Mouse (Mus musculus) bone marrow, adult 2 months (tissue): ENCODE data around the gene Ppp2r5d. TPM values are rescaled to one million over a fixed set of nuclear protein-coding genes. Genes with fewer than 3 reads are reported as not detected.
A peak's percentile ranks its signal among the peaks of the same experiment; 100 is the strongest.

Source experiments
- H3K27ac ChIP-seq: fragments of 200-500 bp; 2 replicates; pipeline ENCODE4 v1.5.1; 2012; ENCODE audit warnings: low read depth, mild to moderate bottlenecking, control low read depth, inconsistent platforms, low read length; ENCODE audit not compliant: control insufficient read depth, poor library complexity, insufficient read depth
- H3K4me1 ChIP-seq: fragments of 200-500 bp; 2 replicates; pipeline ENCODE4 v1.6.1; 2011; ENCODE audit warnings: low read length; ENCODE audit not compliant: control insufficient read depth, insufficient read depth
- H3K4me3 ChIP-seq: fragments of 200-500 bp; replicated peaks from 2 replicates; pipeline ENCODE3; 2011; ENCODE audit warnings: mild to moderate bottlenecking, low read depth, low read length, control low read depth; ENCODE audit not compliant: control insufficient read depth
- CTCF ChIP-seq: fragments of 200-500 bp; IDR thresholded peaks from 2 replicates; pipeline ENCODE4 v1.5.1; 2011; ENCODE audit warnings: low read length, control low read depth; ENCODE audit not compliant: control insufficient read depth, insufficient read depth
- POLR2A ChIP-seq: fragments of 200-500 bp; IDR thresholded peaks from 2 replicates; pipeline ENCODE4 v1.6.1; 2011; ENCODE audit warnings: low read depth, mild to moderate bottlenecking, control low read depth, low read length, borderline replicate concordance; ENCODE audit not compliant: control insufficient read depth
- WGBS: fragments of 180-500 bp; shearing (Covaris S2); methylation state at CpG from one replicate; pipeline ENCODE4 v1.1.7; 2018; 5-methylcytosine and 5-hydroxymethylcytosine counted together
- polyA plus RNA-seq: library from polyadenylated mRNA; stranded (reverse); fragments of >200 nt; gene quantifications from 2 replicates; pipeline ENCODE4 v1.2.4, GENCODE M21; 2011; ENCODE audit warnings: low replicate concordance; ENCODE audit not compliant: missing spikeins, insufficient read depth, insufficient read length

Gene Ppp2r5d
- 23.7 and 47.1 TPM in 2 replicates for polyA plus RNA-seq

DNA sequence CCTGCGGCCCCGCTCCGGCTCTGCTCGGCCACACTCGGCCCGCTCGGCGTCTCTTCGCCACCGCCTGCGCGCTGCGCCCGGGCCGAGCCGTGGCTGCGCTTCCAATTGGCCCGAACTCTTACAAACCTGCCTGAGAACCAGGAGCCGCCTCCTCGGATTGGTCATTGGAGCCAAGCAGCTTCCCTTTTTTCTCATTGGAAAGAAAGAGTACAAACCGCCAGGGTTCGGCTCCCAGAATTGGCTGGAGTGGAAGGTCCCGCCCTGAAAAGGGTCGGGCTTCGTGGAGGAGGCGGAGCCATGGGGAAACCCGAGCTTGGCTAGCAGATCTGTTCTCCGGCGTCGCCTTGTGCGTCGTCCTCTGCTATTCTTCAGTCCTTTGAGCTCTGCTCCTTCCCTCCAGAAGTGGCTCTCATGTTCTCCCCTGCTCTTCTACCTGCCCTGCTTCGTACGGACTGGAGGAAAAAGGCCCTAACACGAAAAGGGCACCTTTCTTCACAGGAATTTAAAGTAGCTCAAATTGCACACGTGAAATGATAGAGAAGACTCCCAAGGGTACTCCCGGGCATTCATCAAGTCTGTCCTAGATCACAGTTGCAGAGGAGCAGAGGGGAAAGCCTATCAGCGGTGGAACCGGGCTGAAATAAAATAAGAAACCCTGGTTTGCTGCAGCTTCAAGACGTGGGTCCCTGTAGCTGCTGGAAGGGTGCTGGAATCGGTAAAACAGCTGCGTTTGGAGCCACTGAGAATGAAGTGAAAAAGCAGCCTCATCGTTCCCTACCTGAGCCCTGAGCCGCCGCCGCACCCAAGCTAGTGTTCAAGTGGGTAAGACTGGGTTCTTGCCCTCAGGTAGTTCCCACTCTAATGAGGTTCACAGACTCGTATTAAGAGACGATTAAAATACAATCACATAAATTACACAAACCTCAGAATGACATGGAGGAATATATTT lies at the start of gene Ppp2r5d:
Gene Ppp2r5d (minus strand): TSS at position 225 of the 949 bp plus-strand sequence.
- under 1% methylated on average over 48 of the region's 48 CpGs for WGBS
- peaks cover 4% of the 10 kb centered on the region for H3K4me1 ChIP-seq

DNA sequence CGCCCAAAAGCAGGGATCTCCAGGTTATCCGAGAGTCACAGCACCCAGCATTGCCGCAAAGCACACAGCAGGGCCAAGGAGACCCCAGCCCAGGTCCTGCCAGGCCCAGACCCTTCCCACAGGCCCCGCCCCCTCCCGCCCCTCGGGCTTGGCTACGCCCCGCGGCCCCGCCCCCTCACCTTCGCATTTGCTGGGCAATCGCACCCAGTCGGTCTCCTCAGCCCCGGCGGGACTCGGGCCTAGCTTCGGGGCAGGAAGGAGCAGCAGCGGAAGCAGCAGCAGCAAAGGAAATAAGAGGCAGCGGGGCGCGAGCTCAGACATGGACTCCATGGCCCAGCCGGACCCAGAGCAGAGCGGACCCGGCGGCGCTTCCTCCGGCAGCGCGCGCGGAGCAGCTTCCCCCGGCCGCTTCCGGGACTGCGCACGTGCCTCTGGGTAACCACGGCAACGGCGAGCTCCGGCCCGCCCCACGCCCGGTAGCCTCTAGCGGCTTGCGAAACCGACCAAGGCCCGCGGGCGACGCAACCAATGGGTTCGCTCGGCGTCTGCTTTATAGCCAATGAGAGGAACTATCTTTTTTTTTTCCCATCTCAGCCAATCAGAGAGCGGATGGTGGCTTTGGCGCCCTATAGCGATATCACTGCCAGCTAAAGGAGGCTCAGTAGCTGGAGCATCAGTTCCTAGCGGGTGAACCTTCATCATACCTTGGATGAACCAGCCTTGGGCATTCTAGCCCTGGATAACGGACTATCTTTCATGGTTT lies 47.1 kb upstream of the Ppp2r5d start, which contains the start of gene Cnpy3:
Gene Cnpy3 (minus strand): TSS at position 421 of the 763 bp plus-strand sequence.
- under 1% methylated on average over 58 of the region's 58 CpGs for WGBS
- Histone ChIP-seq H3K27ac (peak within 1 kb of the TSS; percentile 89), H3K4me3 (peak within 1 kb of the TSS; percentile 91), H3K4me1 (no peaks in the 10 kb centered on the region; the same call in 1 of the 2 replicates)
- TF ChIP-seq POLR2A (peak; percentile 80; the same call in 1 of the 2 replicates), CTCF (0 out of 2 replicates have a peak, but pooled peaks have one; percentile 2)

More for the DNA sequence above, at the start of gene Ppp2r5d:
- Histone ChIP-seq H3K27ac (peak within 1 kb of the TSS; percentile 81), H3K4me3 (peak within 1 kb of the TSS; percentile 77)
- no peak for TF ChIP-seq CTCF
- peak; percentile 73 for TF ChIP-seq POLR2A

DNA sequence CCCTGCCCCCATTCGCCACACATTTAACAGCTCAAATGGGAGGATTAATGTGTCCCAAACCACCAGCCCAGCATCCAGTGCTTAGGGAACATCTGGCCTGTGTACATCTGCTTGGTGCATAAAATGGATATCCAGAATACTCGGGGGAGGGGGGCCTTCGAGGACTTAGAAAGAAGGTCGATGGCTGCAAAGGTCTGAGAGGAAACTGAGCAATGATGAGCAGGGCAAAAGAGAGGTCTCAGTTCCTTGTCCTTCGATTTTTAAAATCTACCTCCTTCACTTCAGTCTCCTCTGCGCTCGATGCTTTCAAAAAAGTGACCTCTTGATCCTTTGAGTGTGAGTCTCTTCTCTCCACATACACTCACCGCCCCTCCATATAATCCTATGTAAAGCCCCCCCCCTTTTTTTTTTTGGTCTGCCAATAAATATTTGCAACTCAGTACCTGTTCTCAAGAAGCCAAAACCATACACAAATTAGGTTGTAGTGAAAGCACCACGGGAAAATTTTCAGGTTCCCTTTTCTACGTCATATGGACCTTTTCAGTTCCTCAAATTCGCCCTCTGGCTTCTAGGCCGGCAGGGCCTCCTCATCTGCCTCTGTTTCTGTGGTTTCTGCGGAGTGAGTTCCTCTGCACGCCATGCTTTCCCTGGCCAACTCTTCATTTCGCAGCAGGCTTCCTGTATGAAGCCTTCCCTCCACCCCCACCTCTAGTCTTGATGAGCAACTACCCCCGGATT lies 46.3 kb upstream of the Ppp2r5d start:
- Histone ChIP-seq H3K4me1 (no peaks in the 10 kb centered on the region; the same call in 1 of the 2 replicates), H3K4me3 (peak overlapping the region; percentile 91), H3K27ac (peak overlapping the region; percentile 89)
- 2% methylated on average over 16 of the region's 16 CpGs for WGBS
- no peak for TF ChIP-seq POLR2A
- no peak for TF ChIP-seq CTCF

DNA sequence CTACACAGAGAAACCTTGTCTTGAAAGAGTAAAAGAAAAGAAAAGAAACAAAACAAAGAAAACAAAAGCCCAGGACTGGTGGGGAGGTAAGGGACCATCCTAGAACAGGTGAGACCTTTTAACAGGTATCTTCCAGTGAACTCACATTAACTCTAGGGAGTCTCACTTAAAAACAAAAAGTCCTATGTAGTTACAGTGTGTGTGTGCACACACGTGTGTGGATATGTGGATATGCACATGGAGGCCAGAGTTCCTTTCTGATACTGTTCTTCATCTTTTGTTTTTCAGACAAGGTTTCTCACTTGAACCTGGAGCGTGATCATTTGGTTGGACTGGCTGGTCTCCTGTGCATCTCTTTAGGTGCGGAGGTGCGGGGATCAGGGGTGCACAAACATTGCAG lies 45.7 kb upstream of the Ppp2r5d start:
- no peak for TF ChIP-seq POLR2A
- TF ChIP-seq CTCF, result no peak
- Histone ChIP-seq H3K27ac (peak overlapping the region; percentile 89), H3K4me3 (peak overlapping the region; percentile 70), H3K4me1 (no peaks in the 10 kb centered on the region; the same call in 1 of the 2 replicates)
- WGBS, result 51% methylated on average over 4 of the region's 4 CpGs

DNA sequence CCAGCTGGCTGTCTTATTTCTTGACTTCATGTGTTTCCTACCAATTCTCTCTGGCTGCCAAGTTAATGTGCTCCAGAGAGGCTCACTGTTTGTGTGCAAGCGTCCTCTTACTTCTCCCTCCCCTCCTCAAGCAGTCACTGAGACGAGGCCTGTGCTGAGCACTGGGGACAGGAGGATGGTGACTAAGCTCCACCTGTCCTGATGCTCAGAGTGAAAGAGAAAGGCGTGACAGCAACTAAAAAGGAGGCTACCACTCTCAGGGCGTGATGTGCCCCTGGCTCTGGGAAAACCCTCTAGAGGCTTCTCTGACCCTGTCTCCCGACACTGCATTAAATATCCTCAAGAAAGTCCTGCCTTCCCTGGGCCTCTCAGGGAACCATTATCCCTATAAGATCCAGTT lies 44.4 kb upstream of the Ppp2r5d start:
- WGBS, result 72% methylated on average over 5 of the region's 5 CpGs
- no peak overlapping the region for H3K4me3 ChIP-seq
- TF ChIP-seq CTCF (no peak), POLR2A (no peak)
- no peaks in the 10 kb centered on the region; the same call in 1 of the 2 replicates for H3K4me1 ChIP-seq
- no peak overlapping the region for H3K27ac ChIP-seq

DNA sequence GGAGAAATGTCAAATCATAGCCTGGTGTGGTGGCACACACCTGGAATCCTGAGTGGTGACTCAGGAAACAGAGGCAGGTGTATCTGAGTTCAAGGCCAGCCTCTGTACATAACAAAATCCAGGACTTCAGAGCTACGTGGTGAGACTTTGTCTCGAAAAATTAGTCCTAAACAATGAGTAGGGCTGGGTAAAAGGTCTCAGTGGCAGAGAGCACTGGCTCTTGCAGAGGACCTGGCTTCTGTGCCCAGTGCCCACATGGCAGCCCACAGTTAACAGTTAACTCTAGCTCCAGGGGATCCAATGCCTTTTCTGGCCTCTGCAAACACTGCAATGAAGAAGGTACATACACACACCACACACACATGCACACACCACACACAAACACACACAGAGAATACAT lies 42.9 kb upstream of the Ppp2r5d start:
- H3K27ac ChIP-seq, result no peak overlapping the region
- H3K4me1 ChIP-seq, result no peaks in the 10 kb centered on the region; the same call in 1 of the 2 replicates
- WGBS, result 91% methylated on average over 2 of the region's 2 CpGs
- H3K4me3 ChIP-seq, result no peak overlapping the region
- TF ChIP-seq CTCF (no peak), POLR2A (no peak)

DNA sequence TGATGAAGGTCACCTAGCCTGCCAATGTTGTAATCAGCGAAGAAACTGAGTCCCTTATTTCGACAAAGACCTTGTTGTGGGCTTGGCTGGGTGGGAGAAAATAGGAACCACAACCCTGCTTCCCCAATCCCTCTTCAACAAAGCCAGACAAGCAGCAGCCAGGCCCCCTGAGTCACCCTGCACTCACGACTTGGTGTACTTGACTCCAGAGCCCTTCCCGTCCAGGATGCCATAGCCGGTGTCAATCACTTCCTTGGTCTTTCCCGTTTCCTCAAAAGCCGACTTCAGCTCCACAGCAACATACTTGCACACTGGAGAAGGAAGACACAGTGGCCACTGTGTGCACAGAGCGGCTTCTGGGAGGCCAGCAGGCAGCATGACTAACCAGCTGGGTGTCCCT lies 42.3 kb upstream of the Ppp2r5d start:
- WGBS, result 46% methylated on average over 8 of the region's 8 CpGs
- H3K27ac ChIP-seq, result no peak overlapping the region
- H3K4me3 ChIP-seq, result no peak overlapping the region
- no peaks in the 10 kb centered on the region; the same call in 1 of the 2 replicates for H3K4me1 ChIP-seq
- TF ChIP-seq POLR2A, result no peak
- TF ChIP-seq CTCF, result no peak

DNA sequence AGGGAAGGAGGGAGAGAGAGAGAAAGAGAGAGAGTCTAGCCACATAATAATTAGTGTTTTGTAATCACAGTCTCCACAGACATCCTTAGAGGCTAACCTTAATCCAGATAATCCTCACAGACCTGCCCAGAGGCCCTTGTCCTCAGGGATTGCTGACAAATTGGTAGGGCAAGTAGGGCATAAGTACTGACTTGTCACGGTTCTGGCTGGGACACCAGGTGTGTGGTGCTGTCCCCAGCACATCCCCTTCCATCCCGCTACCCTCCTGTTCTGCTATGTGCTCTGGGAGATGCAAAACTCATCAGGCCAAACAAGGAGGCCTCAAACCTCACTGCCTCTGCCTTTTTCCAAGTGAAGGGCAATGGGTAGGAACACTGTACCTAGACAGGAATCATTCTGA lies 40.6 kb upstream of the Ppp2r5d start:
- WGBS, result 87% methylated on average over 2 of the region's 2 CpGs
- TF ChIP-seq CTCF (no peak), POLR2A (no peak)

More for the DNA sequence above, 40.6 kb upstream of the Ppp2r5d start:
- H3K27ac ChIP-seq, result no peak overlapping the region
- H3K4me1 ChIP-seq, result no peaks in the 10 kb centered on the region; the same call in 1 of the 2 replicates
- H3K4me3 ChIP-seq, result no peak overlapping the region
